Mouse (Mus musculus) megakaryocyte, embryonic 14.5 days (primary cell): ENCODE measurements around the gene Pik3cd.

Source experiments
- FLI1 ChIP-seq: IDR thresholded peaks from 2 replicates; pipeline ENCODE4 v1.6.1; 2012; ENCODE audit warnings: low read length, inconsistent platforms, mixed read lengths
- GATA1 ChIP-seq: IDR thresholded peaks from 3 replicates; pipeline ENCODE4 v1.6.1; 2012; ENCODE audit warnings: mixed read lengths, low read length, inconsistent platforms, borderline replicate concordance

- no peak for TF ChIP-seq GATA1
- TF ChIP-seq FLI1 = no peak
Measured at GRCm38 (mm10) chr4:149645761-149646160, 56.6 kb downstream of the Pik3cd start.
